Mouse (Mus musculus) neural tube, embryonic 11.5 days (tissue): ENCODE measurements around the gene Gins3. TPM values are rescaled to one million over a fixed set of nuclear protein-coding genes. Genes with fewer than 3 reads are reported as not detected.
A peak's percentile ranks its signal among the peaks of the same experiment; 100 is the strongest.

Experiments used
- ATAC-seq: fragments of 200-750 bp; cut with Nextera tagmentation; 2 replicates; pipeline ENCODE4 v1.8.0; 2017; ENCODE audit warnings: moderate number of reproducible peaks, mild to moderate bottlenecking, moderate TSS enrichment, moderate library complexity; ENCODE audit not compliant: insufficient read depth, low FRiP score, low TSS enrichment
- DNase-seq: peaks from one replicate; pipeline ENCODE4 v3.0.0-alpha.2; 2015; ENCODE audit warnings: low spot score
- H3K27ac ChIP-seq: fragments of 300-500 bp; sonication (generic); 2 replicates; pipeline ENCODE4 v1.5.1; 2014; ENCODE audit warnings: low read depth, mild to moderate bottlenecking, low read length
- H3K27me3 ChIP-seq: fragments of 300-500 bp; sonication (generic); 2 replicates; pipeline ENCODE4 v1.6.1; 2014; ENCODE audit warnings: mild to moderate bottlenecking, low read length, mixed read lengths; ENCODE audit not compliant: control insufficient read depth, insufficient read depth
- H3K36me3 ChIP-seq: fragments of 300-500 bp; sonication (generic); 2 replicates; pipeline ENCODE4 v1.6.1; 2014; ENCODE audit warnings: mild to moderate bottlenecking, low read length, moderate library complexity, mixed read lengths; ENCODE audit not compliant: control insufficient read depth, insufficient read depth
- H3K4me1 ChIP-seq: fragments of 300-500 bp; sonication (generic); 2 replicates; pipeline ENCODE4 v1.6.1; 2014; ENCODE audit warnings: low read length, mixed read lengths; ENCODE audit not compliant: control insufficient read depth, insufficient read depth
- H3K4me2 ChIP-seq: fragments of 300-500 bp; sonication (generic); 2 replicates; pipeline ENCODE4 v1.6.1; 2014; ENCODE audit warnings: low read depth, mild to moderate bottlenecking, moderate library complexity
- H3K4me3 ChIP-seq: fragments of 300-500 bp; sonication (generic); 2 replicates; pipeline ENCODE4 v1.5.1; 2014; ENCODE audit warnings: low read depth, low read length
- H3K9ac ChIP-seq: fragments of 300-500 bp; sonication (generic); 2 replicates; pipeline ENCODE4 v1.6.1; 2014; ENCODE audit warnings: mild to moderate bottlenecking, low read length
- H3K9me3 ChIP-seq: fragments of 300-500 bp; sonication (generic); 2 replicates; pipeline ENCODE4 v1.6.1; 2016; ENCODE audit warnings: low read length; ENCODE audit not compliant: control insufficient read depth
- WGBS: fragments of 180-500 bp; shearing (Covaris S2); extraction: QIAGEN DNeasy Blood & Tissue Kit; methylation state at CpG from one replicate; pipeline ENCODE4 v1.1.7; 2014; 5-methylcytosine and 5-hydroxymethylcytosine counted together
- polyA plus RNA-seq: library from polyadenylated mRNA; unstranded; fragments of >200 nt; fragmentation: Nextera tagmentation; extraction: Ambion mirVana; gene quantifications from 2 replicates; pipeline ENCODE4 v1.2.1, GENCODE M21; 2014

Gins3 gene
- polyA plus RNA-seq, 1 experiment from 2014 or later = 23.5 TPM

GRCm38 (mm10) chr8:95669967-95670366, 36.7 kb downstream of the Gins3 start:
- no peak for ATAC-seq
- Histone ChIP-seq H3K36me3 (no peaks in the 10 kb centered on the region), H3K4me3 (no peak overlapping the region), H3K9me3 (no peaks in the 10 kb centered on the region), H3K27ac (no peak overlapping the region), H3K4me2 (no peak overlapping the region), H3K27me3 (no peaks in the 10 kb centered on the region), H3K4me1 (no peaks in the 10 kb centered on the region), H3K9ac (no peak overlapping the region)
- WGBS = 84% methylated on average over 2 of the region's 2 CpGs
- DNase-seq = no peak

- WGBS = 87% methylated on average over 6 of the region's 6 CpGs
These were observed 38.6 kb downstream of the Gins3 start for GRCm38 (mm10) chr8:95671861-95672260.

GRCm38 (mm10) chr8:95672811-95673210, 39.6 kb downstream of the Gins3 start:
- Histone ChIP-seq H3K4me2 (no peak overlapping the region), H3K4me1 (no peaks in the 10 kb centered on the region), H3K27ac (no peak overlapping the region), H3K36me3 (no peaks in the 10 kb centered on the region), H3K9ac (no peak overlapping the region), H3K27me3 (peaks cover 17% of the 10 kb centered on the region), H3K9me3 (no peaks in the 10 kb centered on the region), H3K4me3 (no peak overlapping the region)
- DNase-seq (no peak), ATAC-seq (no peak)
- WGBS = 69% methylated on average over 5 of the region's 5 CpGs

More at GRCm38 (mm10) chr8:95671861-95672260, 38.6 kb downstream of the Gins3 start:
- Histone ChIP-seq H3K9me3 (no peaks in the 10 kb centered on the region), H3K27ac (no peak overlapping the region), H3K27me3 (peaks cover 8% of the 10 kb centered on the region), H3K4me2 (no peak overlapping the region), H3K9ac (no peak overlapping the region), H3K4me1 (no peaks in the 10 kb centered on the region), H3K4me3 (no peak overlapping the region), H3K36me3 (no peaks in the 10 kb centered on the region)
- ATAC-seq (no peak), DNase-seq (no peak)

DNA sequence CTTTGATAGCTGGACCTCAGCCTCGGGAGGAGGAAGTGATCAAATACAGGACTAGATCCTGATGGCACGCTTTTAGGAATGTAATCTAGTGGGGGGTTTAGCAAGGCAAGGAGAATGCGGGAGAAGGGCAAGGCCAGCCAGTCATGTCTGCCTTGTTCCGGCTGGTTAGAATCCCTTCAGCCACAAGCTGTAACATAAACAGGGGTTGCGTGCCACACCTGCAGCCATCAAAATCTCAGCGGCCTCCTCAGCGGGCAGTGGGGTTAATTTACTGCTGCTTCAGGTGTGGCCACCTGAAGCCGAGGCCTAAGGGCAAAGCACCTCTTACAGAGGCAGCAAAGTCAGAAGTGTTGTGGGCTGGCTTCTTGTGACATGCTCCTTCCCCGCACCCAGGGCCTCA, 43.4 kb downstream of the Gins3 start, which contains the start of gene Ndrg4:
Ndrg4 (plus strand) TSS at position 350 of the 400 bp plus-strand sequence.
- WGBS = 44% methylated on average over 9 of the region's 9 CpGs
- peaks cover 34% of the 10 kb centered on the region for H3K27me3 ChIP-seq
- H3K36me3 ChIP-seq = no peaks in the 10 kb centered on the region
- peak within 1 kb of the TSS; percentile 57 for H3K4me3 ChIP-seq
- peak within 1 kb of the TSS; percentile 57 for H3K9ac ChIP-seq
- H3K4me1 ChIP-seq = no peaks in the 10 kb centered on the region
- H3K27ac ChIP-seq = no peak within 1 kb of the TSS
- DNase-seq = no peak
- H3K9me3 ChIP-seq = no peaks in the 10 kb centered on the region
- no peak for ATAC-seq
- H3K4me2 ChIP-seq = peak within 1 kb of the TSS; percentile 90

DNA sequence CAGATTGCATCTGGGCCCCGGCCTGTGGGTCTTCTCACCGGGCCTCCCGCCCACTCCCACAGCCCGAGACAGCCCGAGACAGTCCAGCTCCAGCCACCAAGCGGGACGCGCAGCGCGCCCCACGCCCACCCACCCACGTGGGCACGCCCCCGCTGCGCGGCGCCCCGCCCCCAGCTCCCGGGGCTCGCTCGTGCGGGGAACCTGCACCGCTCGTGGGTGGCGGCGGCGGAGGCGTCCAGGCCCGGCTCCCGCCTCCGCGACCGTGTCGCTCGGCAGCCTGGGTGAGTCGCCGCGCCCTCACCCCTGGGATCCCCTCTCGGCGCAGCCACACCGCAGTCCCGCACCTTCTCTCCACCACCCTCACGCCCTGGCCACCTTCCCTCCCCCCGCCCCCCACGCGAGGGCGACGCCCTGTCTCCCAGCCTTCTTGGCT, 44.4 kb downstream of the Gins3 start:
- Histone ChIP-seq H3K27me3 (peaks cover 34% of the 10 kb centered on the region), H3K9ac (peak overlapping the region; percentile 57), H3K9me3 (no peaks in the 10 kb centered on the region), H3K4me2 (peak overlapping the region; percentile 90), H3K4me3 (peak overlapping the region; percentile 57), H3K27ac (no peak overlapping the region), H3K4me1 (no peaks in the 10 kb centered on the region), H3K36me3 (no peaks in the 10 kb centered on the region)
- DNase-seq = no peak
- ATAC-seq = peak; percentile 36; the same call in 1 of the 2 replicates
- 0% methylated on average over 8 of the region's 48 CpGs for WGBS

- Histone ChIP-seq H3K4me1 (no peaks in the 10 kb centered on the region), H3K27me3 (peaks cover 34% of the 10 kb centered on the region), H3K9ac (peak overlapping the region; percentile 57), H3K27ac (no peak overlapping the region), H3K36me3 (no peaks in the 10 kb centered on the region), H3K4me2 (peak overlapping the region; percentile 90), H3K9me3 (no peaks in the 10 kb centered on the region), H3K4me3 (peak overlapping the region; percentile 57)
- peak; percentile 29; the same call in 1 of the 2 replicates for ATAC-seq
- under 1% methylated on average over 46 of the region's 70 CpGs for WGBS
- DNase-seq = peak; percentile 50
These were observed 44.9 kb downstream of the Gins3 start for GRCm38 (mm10) chr8:95678024-95678611.

- ATAC-seq = no peak
- H3K4me1 ChIP-seq = no peaks in the 10 kb centered on the region
- H3K27me3 ChIP-seq = no peaks in the 10 kb centered on the region
- no peak overlapping the region for H3K27ac ChIP-seq
- no peak overlapping the region for H3K9ac ChIP-seq
- H3K4me3 ChIP-seq = no peak overlapping the region
- H3K36me3 ChIP-seq = no peaks in the 10 kb centered on the region
- DNase-seq = no peak
- WGBS = 84% methylated on average over 10 of the region's 10 CpGs
- no peak overlapping the region for H3K4me2 ChIP-seq
- no peaks in the 10 kb centered on the region for H3K9me3 ChIP-seq
These were observed 54.9 kb downstream of the Gins3 start for GRCm38 (mm10) chr8:95688073-95688672.

DNA sequence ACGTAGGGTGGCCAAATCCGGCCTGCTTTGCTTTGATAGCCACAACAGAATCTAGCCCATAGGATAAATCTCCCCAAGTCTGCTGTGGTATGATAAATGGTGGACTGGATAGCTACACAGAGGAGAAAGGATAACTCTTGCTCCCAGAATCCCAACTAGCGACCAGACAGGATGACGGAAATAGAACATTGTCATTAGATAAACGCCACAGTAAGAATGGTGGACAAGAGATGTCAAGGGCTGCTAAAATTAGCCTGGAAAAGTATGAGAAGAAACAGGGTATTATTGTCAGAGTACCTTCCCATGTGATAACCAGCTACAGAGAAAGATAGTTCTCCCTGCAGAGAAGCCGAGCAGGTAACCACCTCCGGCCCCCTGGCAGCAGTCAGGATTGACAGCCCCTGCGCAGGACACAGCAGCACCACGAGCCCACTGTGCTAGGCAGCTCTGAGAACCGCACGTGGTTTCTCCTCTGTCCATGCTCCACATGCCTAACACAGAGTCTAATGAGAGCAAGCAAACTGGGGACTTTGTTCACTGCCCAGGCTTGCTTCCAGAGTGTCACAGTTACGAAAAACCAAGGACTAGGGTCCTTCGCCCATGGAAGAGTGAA, 57.8 kb downstream of the Gins3 start:
- no peak overlapping the region for H3K27ac ChIP-seq
- H3K9me3 ChIP-seq = no peaks in the 10 kb centered on the region
- 0 out of 2 replicates have a peak, but pooled peaks cover 2% of the 10 kb centered on the region for H3K27me3 ChIP-seq
- 0 out of 2 replicates have a peak, but pooled peaks cover 2% of the 10 kb centered on the region for H3K4me1 ChIP-seq
- DNase-seq (no peak), ATAC-seq (no peak)
- H3K4me2 ChIP-seq = no peak overlapping the region
- H3K4me3 ChIP-seq = no peak overlapping the region
- no peaks in the 10 kb centered on the region for H3K36me3 ChIP-seq
- 82% methylated on average over 13 of the region's 13 CpGs for WGBS
- no peak overlapping the region for H3K9ac ChIP-seq
